Comparison of ENCODE assay signal across 31 mouse cellular contexts in the genomic region with DNA sequence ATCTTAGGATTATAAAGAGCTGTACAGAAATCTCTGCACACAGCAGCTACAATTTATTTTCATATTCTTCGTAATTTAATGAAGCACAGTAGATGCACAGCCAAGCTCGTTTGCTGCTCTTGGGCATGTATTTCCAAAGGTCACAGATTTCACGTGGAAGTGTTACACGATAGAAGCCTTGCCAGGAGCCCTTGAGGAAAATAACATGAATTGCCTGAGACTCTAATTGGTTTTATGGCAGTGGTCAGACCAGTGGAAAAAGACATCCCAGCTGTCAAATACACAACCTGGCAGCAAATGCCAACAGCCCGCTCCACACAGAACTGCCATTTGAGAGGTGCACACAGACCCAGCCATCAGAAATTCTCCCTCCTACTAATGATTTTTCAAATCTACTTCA. TPM values are rescaled to one million over a fixed set of nuclear protein-coding genes. Genes with fewer than 3 reads are reported as not detected.
A peak's percentile ranks its signal among the peaks of the same experiment; 100 is the strongest.
DNase-seq lines count a peak whose midpoint lies in the region; ATAC-seq and TF ChIP-seq lines count a peak whose summit lies in the region.
"Had no signal": no experiment of that assay in that cellular context is flagged by ENCODE, and none has a peak within 500 bp of the region (broad histone marks: within the 10 kb centered on the region; RNA-seq: fewer than 3 reads in every experiment).

No protein-coding gene starts in this region.

- H3K36me3 ChIP-seq in forebrain, postnatal 0 days (ENCODE audit: insufficient read depth): no peaks in the 10 kb centered on the region
- H3K36me3 ChIP-seq in forebrain, embryonic 11.5 days (ENCODE audit: control insufficient read depth, insufficient read depth, low read length): no peaks in the 10 kb centered on the region
- H3K36me3 ChIP-seq: forebrain, embryonic 12.5 days; limb, embryonic 15.5 days; midbrain, embryonic 15.5 days had no signal

- no peak overlapping the region for H3K4me3 ChIP-seq in forebrain, postnatal 0 days (ENCODE audit: low read depth, low read length)
- no peak overlapping the region for H3K4me3 ChIP-seq in forebrain, embryonic 11.5 days (ENCODE audit: low read depth, low read length)
- H3K4me3 ChIP-seq: forebrain, embryonic 12.5 days; limb, embryonic 15.5 days; midbrain, embryonic 15.5 days; myocyte had no signal

- H3K9me3 ChIP-seq in forebrain, postnatal 0 days (ENCODE audit: low read length): no peaks in the 10 kb centered on the region
- no peaks in the 10 kb centered on the region for H3K9me3 ChIP-seq in forebrain, embryonic 11.5 days (ENCODE audit: control insufficient read depth, low read length)
- H3K9me3 ChIP-seq: forebrain, embryonic 12.5 days; limb, embryonic 15.5 days; midbrain, embryonic 15.5 days had no signal

- no peaks in the 10 kb centered on the region for H3K27me3 ChIP-seq in forebrain, postnatal 0 days (ENCODE audit: insufficient read depth, low read length)
- no peaks in the 10 kb centered on the region for H3K27me3 ChIP-seq in forebrain, embryonic 11.5 days (ENCODE audit: control insufficient read depth, insufficient read depth, low read length)
- H3K27me3 ChIP-seq: forebrain, embryonic 12.5 days; limb, embryonic 15.5 days; midbrain, embryonic 15.5 days had no signal

- TF ChIP-seq CTCF in forebrain, postnatal 0 days (IDR thresholded peaks at IDR 0.05; ENCODE audit: low read depth): no peak
- TF ChIP-seq CTCF in brain, embryonic 14.5 days (IDR thresholded peaks at IDR 0.05; ENCODE audit: borderline replicate concordance, extremely low read depth, insufficient read depth, insufficient read length): no peak

- no peaks in the 10 kb centered on the region for H3K4me1 ChIP-seq in forebrain, postnatal 0 days (ENCODE audit: insufficient read depth)
- H3K4me1 ChIP-seq in forebrain, embryonic 11.5 days (replicated peaks; ENCODE audit: control insufficient read depth, insufficient read depth, low read length): no peaks in the 10 kb centered on the region
- H3K4me1 ChIP-seq: forebrain, embryonic 12.5 days; midbrain, embryonic 15.5 days had no signal

- H3K4me2 ChIP-seq in forebrain, postnatal 0 days (ENCODE audit: low read depth): no peak overlapping the region
- H3K4me2 ChIP-seq in forebrain, embryonic 11.5 days (ENCODE audit: low read depth, low read length, severe bottlenecking): no peak overlapping the region
- H3K4me2 ChIP-seq: forebrain, embryonic 12.5 days; heart, embryonic 11.5 days; limb, embryonic 15.5 days; lung, embryonic 14.5 days; midbrain, embryonic 15.5 days had no signal

- H3K27ac ChIP-seq in forebrain, postnatal 0 days (ENCODE audit: low read depth, low read length): no peak overlapping the region
- no peak overlapping the region for H3K27ac ChIP-seq in forebrain, embryonic 11.5 days (ENCODE audit: low read depth, low read length)
- H3K27ac ChIP-seq: forebrain, embryonic 12.5 days; limb, embryonic 15.5 days; liver, embryonic 14.5 days; midbrain, embryonic 15.5 days had no signal

- no peak for TF ChIP-seq POLR2A in brain, embryonic 14.5 days (IDR thresholded peaks at IDR 0.05; ENCODE audit: borderline replicate concordance, extremely low read depth, insufficient read depth, insufficient read length, poor library complexity, severe bottlenecking)

- intact Hi-C loops in left cerebral cortex, postnatal 4 days (cut with DNase I): no loop called here

- no peak for ATAC-seq in forebrain, postnatal 0 days
- ATAC-seq in forebrain, embryonic 11.5 days (replicated peaks; ENCODE audit: low FRiP score): no peak
- ATAC-seq: activated CD4-positive, CD25-positive, alpha-beta regulatory T cell, adult 4 months; midbrain, embryonic 15.5 days had no signal

- WGBS in forebrain, postnatal 0 days: 41% methylated on average over 5 of the region's 5 CpGs
- 86% methylated on average over 5 of the region's 5 CpGs for WGBS in forebrain, embryonic 11.5 days

- no peak overlapping the region for H3K9ac ChIP-seq in forebrain, postnatal 0 days
- H3K9ac ChIP-seq in forebrain, embryonic 11.5 days (ENCODE audit: low read length): no peak overlapping the region
- H3K9ac ChIP-seq: forebrain, embryonic 12.5 days; limb, embryonic 15.5 days; liver, embryonic 14.5 days; lung, embryonic 14.5 days; midbrain, embryonic 15.5 days had no signal

- peak; percentile 5 for DNase-seq in forebrain, postnatal 0 days
- no peak for DNase-seq in forebrain, embryonic 11.5 days (ENCODE audit: low spot score)
- peak; percentile 3 for DNase-seq in left cerebral cortex, postnatal 4 days
- no peak for DNase-seq in left cerebral cortex, adult 8-10 months (ENCODE audit: low spot score in 2 of 2)
- peak; percentile 16 for DNase-seq in Muller cell, postnatal 12 days (ENCODE audit: inconsistent ontology term)
- DNase-seq in brain, embryonic 14.5 days (ENCODE audit: low read depth): peak; percentile 65
- DNase-seq in thymus, postnatal 25 days: no peak
- DNase-seq: adrenal gland, adult 8-10 months; cerebellum, adult 2 months; gastrocnemius, postnatal 10 days; kidney, adult 18-20 months; layer of hippocampus, postnatal 36 days; right cerebral cortex, postnatal 25 days; spleen, adult 18-20 months had no signal

RNA-seq across cellular contexts. Expression of gene Gm10234, which starts 9.3 kb away (rescaled TPM):
- total RNA-seq in forebrain, postnatal 0 days (2014; rRNA removed): not detected in 2 replicates
- polyA plus RNA-seq in forebrain, postnatal 0 days (2015; fragmentation: Nextera tagmentation; extraction: Ambion mirVana): not detected in 2 replicates
- not detected in 2 replicates for polyA plus RNA-seq in forebrain, embryonic 11.5 days (2014; fragmentation: Nextera tagmentation; extraction: Ambion mirVana)
- total RNA-seq in left cerebral cortex, postnatal 4 days (2021): not detected
- not detected for total RNA-seq in left cerebral cortex, adult 8-10 months (2022)
- not detected in 2 replicates for polyA plus RNA-seq in brain, embryonic 14.5 days (2012; rRNA removed)
- total RNA-seq: adrenal gland, adult 8-10 months; common myeloid progenitor, adult 5-6 weeks; gastrocnemius, postnatal 10 days; granulocyte monocyte progenitor cell, adult 5-6 weeks; hematopoietic stem cell, adult 5-6 weeks; layer of hippocampus, adult 8-10 months; layer of hippocampus, postnatal 36 days; left cerebral cortex, postnatal 14 days; megakaryocyte, adult 5-6 weeks; MEL had no signal
- polyA plus RNA-seq: activated CD4-positive, CD25-positive, alpha-beta regulatory T cell, adult 4 months; C2C12; cerebellum, adult 2 months; forebrain, embryonic 12.5 days; heart, embryonic 11.5 days; heart, postnatal 0 days; limb, embryonic 15.5 days; liver, embryonic 14.5 days; lung, embryonic 14.5 days; midbrain, embryonic 15.5 days; myocyte had no signal

Comparison
In these comparisons a context has a peak if more than half of its experiments do, and no peak if none do; other contexts are left out.
1. DNase-seq: peak in forebrain, postnatal 0 days (single experiment), left cerebral cortex, postnatal 4 days (single experiment), Muller cell, postnatal 12 days (single experiment) and brain, embryonic 14.5 days (single experiment); none in forebrain, embryonic 11.5 days (single experiment), left cerebral cortex, adult 8-10 months (0 of 2) and thymus, postnatal 25 days (single experiment).